Mouse (Mus musculus) frontal cortex, postnatal 10 days (tissue): ENCODE results near the gene Kcnj10.

Experiments
- DNase-seq, 2 experiments: peaks; one replicate each; pipeline ENCODE4 v3.0.0; 2022; ENCODE audit warnings: low spot score in 2 of 2, mixed read lengths in 1 of 2

Kcnj10 gene

DNA sequence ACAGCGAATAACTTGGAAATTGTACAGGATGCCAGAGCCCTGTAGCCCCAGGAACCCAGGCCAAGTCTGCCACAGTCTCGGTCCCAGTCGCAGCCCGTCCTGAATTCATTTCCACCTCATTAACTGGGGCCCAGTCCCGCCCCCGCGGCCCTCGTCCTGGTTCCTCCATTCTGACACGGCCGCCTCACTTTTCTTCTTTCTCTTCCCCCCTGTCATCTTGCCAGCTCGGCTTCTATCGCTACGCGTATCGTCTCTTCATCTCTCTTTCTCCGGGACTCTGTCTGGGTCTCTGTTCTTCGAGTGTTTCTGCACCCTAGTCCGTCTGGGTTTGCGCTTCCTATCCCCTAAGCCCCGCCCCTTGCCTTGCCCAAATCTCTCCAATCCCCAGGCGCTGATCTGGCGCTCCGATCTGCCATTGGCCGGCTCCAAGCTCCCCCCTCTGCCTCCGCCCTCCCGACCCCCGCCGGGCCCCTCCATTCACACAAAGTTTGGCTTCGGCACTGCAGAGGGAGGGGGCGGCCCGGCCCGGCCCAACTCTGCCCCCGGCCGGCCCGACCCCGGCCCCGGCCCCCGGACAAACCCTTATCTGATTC is at the start of gene Kcnj10:
Gene Kcnj10, plus strand, starts transcription at position 482 of the 593 bp plus-strand sequence.
- DNase-seq = peak; percentile 74 to 80

GRCm38 (mm10) chr1:172292880-172293279 is 48.1 kb upstream of the Kcnj10 start:
- DNase-seq = no peak

DNA sequence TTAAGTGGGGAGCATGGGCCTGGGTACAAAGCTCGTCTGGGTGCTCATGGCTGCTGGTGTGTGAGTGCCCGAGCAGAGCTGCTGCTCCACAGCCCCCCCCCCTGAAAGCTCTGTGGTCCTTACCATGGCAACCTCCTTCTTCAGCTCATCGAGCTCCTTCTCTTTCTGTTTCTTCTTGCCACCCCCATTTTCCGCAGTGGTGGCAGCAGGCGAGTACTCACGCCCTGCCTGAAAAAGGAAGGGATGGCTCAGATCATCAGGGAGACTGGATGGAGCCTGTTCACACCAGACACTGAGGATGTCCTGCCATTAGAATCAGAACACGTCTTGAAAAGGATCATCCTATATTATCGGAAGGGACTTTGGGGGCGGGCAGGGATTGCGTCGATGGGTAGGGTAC is 47.6 kb upstream of the Kcnj10 start:
- DNase-seq = peak in 1 of 2 experiments; percentile 14

- DNase-seq = peak in 1 of 2 experiments; percentile 59
These were observed 45.2 kb upstream of the Kcnj10 start for GRCm38 (mm10) chr1:172295751-172296197.

GRCm38 (mm10) chr1:172296816-172297510 is 44.0 kb upstream of the Kcnj10 start:
- peak in 1 of 2 experiments; percentile 11 for DNase-seq

DNA sequence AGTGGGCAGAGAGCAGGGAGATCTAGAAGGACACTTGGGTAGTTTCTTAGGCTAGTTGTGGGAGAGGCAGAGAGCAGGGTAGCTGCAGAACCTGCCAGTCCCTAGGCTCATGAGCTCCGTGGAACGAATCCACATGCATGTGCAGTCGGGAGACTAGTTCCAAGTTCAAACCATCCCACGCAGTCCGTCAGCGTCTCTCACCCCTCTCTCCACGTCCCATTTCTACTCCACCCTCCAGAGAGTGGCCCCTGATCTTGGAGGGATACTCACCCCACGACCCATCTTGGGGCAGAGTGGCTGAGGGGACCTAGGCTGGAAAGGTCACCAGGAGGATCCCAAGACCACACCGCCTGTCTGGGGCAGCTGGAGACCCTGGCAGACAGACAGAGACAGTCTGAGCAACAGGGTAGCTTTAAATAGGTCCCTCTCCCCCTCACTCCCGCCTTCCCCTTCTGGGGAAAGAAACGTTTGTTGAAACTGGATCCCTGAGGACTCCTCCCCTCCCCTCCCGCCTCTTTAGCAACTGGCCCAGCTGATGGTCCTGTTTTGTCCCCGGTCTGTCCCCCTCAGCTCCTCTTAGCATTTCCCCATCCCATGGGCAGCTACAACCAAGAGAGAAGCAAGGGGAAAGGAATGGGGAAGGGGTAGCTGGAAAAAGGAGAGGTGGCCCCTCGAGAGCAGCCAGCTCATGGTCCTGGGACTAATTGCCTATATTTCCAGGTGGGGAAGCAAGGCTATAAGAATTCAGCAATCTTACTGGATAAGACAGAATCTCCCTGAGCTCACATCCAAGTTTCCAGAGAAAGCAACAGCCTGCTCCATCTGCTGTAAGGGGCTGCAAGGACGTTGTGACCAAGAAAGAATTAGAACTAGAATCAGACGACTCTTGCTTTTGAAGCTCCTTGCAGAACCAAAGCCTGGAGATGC is 43.1 kb upstream of the Kcnj10 start, which contains the start of gene Atp1a2:
Gene Atp1a2, minus strand, starts transcription at position 454 of the 927 bp plus-strand sequence.
- peak; percentile 69 to 78 for DNase-seq

DNA sequence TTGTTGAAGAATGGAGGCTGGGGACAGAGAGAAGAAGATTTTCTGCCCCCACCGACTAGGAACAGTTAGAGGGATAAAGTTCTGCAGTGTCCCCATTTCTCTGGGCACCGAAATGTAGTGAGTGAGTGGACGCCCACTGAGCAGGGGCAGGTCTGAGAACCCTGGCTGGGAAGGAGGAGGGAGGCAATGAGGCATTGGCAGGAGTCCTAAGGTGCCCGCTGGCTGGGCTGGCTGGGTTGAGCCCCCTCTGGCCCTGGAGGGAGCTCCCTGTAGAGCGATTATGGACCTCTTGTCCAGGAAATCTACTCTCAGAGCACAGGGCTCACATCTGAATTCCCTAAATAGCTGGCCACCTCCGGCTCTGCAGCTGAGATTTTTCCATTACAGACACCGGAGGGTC is 41.5 kb upstream of the Kcnj10 start:
- peak in 1 of 2 experiments; percentile 43 for DNase-seq

GRCm38 (mm10) chr1:172300247-172300646 is 40.8 kb upstream of the Kcnj10 start:
- DNase-seq = peak in 1 of 2 experiments; percentile 25

DNA sequence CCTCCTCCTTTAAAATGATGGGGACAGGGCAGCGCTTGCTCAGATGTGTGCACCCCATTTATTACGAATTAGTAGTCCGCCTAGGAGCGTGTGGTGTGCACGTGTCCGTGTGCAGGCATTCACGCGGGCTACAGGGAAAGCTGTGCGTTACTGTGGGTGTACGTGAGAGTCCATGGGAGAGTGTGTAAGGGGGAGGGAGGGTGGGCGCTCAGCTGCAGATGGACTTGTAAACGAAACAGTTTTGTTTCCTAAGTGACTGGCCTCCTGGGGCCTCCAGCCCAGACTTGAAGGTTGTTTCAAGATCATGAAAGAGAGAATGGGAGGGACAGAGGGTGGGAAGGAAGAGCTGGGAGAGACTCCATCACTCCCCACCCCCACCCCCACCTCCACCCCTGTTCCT is 39.8 kb upstream of the Kcnj10 start:
- DNase-seq = no peak

GRCm38 (mm10) chr1:172302311-172302710 is 38.7 kb upstream of the Kcnj10 start:
- DNase-seq = no peak

- DNase-seq = peak in 1 of 2 experiments; percentile 22
These were observed 38.2 kb upstream of the Kcnj10 start for GRCm38 (mm10) chr1:172302851-172303250.

DNA sequence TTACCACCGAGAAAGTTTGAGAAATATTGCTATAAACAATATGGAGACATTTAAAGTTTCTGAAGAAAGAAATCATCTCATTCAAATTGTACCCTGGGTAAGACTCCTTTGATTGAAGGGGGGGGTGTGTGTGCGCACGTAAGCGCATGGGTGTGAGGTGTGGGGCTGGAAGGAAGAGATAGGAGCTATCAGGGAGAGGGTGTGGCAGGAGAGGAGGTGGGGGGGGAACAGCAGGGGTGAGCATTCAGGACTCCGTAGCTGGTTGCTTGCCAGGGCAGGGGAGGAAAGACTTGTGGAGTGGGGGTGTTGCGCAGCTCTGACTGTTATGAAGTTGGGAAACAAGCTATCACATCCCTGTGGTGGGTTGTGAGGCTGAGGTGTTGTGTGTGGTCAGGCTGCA is 36.6 kb upstream of the Kcnj10 start:
- DNase-seq = no peak

DNA sequence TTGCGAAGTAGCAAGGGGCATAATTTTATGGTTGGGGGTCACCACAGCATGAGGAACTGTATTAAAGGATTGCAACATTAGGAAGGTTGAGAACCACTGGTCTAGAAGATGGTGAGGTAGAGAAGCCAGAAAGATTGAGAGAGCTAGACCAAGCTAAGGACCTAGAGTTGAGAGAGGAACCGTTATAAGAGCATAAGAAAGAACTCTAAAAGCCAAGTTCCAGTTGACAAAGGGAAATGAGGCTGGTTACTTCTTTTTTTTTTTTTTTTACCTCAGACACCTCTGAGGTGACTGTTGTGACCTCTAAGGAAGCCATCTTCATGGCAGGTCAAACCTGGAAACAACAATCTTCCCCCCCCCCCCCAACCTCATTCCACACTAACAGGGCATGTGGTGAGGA is 35.9 kb upstream of the Kcnj10 start:
- no peak for DNase-seq

- no peak for DNase-seq
These were observed 35.4 kb upstream of the Kcnj10 start for GRCm38 (mm10) chr1:172305635-172306034.

GRCm38 (mm10) chr1:172306196-172306595 is 34.8 kb upstream of the Kcnj10 start:
- DNase-seq = no peak

DNA sequence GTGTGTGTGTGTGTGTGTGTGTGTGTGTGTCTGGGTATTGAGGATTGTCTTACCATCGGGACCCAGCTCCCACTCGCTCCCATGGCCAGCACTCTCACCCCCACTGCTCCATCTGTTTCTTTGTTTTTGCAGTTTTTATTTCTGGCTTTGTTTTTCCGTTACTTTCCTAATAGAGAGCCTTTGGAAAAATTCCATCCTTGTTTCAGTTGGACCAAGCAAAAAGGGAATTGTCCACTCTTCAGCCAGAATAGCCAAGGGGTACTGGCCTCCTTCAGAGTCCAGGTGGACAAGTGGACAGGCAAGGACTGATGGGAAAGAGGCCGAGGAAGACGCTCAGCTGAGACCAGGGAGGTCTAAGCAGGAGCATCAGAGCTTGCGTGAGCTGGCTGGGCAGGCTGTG is 34.1 kb upstream of the Kcnj10 start:
- peak in 1 of 2 experiments; percentile 22 for DNase-seq

DNA sequence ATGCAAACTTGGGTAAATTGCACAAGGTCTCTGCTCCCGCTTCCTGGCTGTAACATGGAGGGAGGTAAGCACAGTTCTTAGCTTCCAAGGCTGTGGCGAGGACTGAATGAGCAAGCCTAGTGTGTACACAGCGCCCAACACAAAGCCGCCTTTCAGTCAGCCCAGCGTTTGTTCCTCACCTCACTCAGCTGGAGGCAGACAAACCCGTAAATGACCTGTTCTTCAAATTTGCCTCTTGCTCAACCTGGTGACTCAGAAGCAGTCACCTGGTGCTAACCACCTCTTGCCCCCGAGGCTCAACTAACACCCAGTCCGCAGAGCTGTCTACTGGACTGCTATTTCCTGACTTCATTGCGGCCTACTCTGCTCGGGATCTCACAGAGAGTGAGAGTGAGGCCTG is 33.1 kb upstream of the Kcnj10 start:
- peak in 1 of 2 experiments; percentile 17 for DNase-seq

- peak in 1 of 2 experiments; percentile 46 for DNase-seq
These were observed 32.6 kb upstream of the Kcnj10 start for GRCm38 (mm10) chr1:172308409-172308808.

GRCm38 (mm10) chr1:172309699-172310398 is 31.2 kb upstream of the Kcnj10 start:
- DNase-seq = peak; percentile 85 to 90

- DNase-seq = peak in 1 of 2 experiments; percentile 39
These were observed 29.6 kb upstream of the Kcnj10 start for GRCm38 (mm10) chr1:172311248-172311906.
